Mouse (Mus musculus) CD4-positive, CD25-positive, alpha-beta regulatory T cell, adult 2 months (primary cell): Measurements from ENCODE around the gene Gm20855.
"Not testable (repeated sequence)": the region's sequence is repeated elsewhere in the genome, so short reads cannot be mapped to it uniquely, and the experiment has no call there.

Experiments
- DNase-seq: peaks from one replicate; pipeline ENCODE4 v3.0.0-alpha.2; 2012; ENCODE audit warnings: low read depth, low spot score

Gm20855 gene

DNA sequence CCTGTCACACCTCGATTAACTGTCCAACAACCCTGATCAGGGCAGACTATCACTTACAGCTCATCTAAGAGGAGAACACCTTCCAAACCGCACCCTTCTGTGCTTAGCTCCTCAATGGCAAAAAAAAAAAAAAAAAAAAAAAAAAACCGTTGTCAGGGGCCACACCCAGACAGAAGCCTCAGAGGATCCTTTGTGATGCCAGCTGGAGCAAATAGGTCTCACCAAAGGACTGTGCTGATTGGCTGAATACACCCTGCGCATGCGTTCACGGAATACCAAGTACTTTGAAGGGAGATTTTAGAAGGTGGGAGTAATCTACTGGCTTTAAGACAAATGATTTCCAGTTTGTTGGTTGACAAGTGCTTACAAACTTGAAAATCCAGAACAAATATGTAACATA, at the start of gene Gm20855:
TSS of gene Gm20855 (minus strand) at position 101 of the 400 bp plus-strand sequence.
- DNase-seq: not testable (repeated sequence)
